Mouse (Mus musculus) naive thymus-derived CD4-positive, alpha-beta T cell, adult 2 months (primary cell): ENCODE data around the gene Rab4a.
A peak's percentile ranks its signal among the peaks of the same experiment; 100 is the strongest.

ENCODE experiments used
- DNase-seq: peaks from one replicate; pipeline ENCODE4 v3.0.0-alpha.2; 2011; ENCODE audit warnings: low read depth

Rab4a gene

DNA sequence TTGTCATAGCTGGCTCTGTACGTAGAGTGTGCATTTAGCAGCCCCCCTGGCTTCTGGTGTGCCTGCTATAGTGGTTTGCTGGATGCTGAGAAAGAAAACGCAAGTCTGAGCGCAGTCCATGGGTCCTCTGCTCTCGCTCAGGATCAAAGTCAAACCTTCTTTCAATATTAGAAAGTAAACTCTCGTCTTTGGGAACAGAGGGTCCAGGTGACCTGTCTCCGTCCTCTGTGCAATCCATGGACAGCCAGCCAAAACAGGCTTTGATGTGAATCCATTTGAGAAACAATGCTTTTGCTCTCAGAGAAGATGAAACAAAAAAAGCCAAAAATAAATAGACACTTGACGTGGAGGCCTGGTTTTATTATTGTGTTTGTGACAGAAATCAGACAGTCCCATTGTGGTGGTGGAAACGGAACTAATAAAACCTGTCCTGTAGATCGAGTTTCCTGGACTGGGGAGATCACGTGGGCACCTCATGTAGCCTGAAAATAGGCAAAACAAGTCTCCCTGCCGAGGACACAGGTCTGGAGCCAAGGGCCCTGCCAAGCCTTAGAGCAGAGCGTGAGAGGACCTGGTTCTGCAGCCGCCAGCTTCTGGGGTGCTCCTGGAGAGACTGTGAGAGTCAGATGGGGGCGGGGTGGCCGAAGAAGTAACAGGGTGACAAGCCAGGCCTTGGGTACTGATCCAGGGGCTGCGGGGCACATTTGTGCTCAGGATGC is 7.5 kb downstream of the Rab4a start:
- no peak for DNase-seq

DNA sequence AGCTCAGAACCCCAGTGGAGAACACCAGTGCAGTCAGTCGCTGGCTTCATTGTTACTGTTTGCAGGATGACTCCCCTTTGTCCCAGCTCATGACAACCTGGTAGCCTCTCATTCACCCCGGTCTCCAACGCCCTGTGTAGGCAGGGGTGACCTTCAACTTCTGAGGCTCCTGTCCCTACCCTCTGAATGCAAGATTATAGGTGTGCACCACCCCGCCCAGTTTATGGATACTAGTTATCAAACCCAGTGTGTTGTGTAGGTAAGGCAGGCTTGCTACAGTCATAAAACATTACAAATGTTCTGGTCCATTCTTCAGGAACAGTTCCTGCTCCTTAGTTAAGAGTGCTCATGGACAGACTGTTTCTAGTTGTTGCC is 8.1 kb downstream of the Rab4a start:
- DNase-seq: no peak

DNA sequence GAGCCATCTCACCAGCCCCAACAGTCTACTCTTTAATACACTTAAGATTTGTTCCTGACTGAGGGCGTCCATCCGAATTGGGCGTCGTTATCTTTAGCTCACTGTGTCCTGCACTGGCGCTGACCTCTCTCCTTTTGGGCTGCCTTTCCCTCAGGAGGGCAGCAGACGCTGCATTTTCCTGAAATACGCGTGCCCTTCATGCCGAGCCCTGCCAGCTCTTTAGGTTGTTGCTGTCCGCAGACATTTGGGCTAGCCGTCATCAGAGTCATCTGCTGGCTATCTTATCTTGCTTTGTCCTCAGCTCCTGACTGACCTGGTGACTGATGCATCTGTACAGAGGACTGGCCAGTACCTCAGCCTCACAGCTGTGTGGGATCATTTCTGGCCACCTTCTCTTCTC is 9.5 kb downstream of the Rab4a start:
- DNase-seq: no peak

DNA sequence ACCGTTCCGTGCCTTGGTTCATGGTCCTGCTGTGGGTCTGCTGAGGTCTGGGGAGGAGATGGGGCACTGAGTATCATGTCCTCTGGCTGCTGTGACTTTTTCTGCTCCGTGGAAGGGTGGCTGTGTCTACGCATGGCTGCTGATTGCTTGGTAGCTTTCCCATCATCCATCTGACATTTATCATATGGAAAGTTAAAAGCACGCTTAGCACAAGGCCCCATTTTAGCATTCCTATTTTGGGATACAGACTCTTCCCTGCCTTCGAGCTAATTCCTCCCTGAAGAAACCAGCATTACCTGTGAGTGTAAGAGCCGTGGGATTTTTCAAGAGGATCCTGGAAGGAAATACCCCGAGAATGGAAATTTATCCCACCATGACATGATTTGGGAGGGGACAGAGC is 11.2 kb downstream of the Rab4a start:
- no peak for DNase-seq

DNA sequence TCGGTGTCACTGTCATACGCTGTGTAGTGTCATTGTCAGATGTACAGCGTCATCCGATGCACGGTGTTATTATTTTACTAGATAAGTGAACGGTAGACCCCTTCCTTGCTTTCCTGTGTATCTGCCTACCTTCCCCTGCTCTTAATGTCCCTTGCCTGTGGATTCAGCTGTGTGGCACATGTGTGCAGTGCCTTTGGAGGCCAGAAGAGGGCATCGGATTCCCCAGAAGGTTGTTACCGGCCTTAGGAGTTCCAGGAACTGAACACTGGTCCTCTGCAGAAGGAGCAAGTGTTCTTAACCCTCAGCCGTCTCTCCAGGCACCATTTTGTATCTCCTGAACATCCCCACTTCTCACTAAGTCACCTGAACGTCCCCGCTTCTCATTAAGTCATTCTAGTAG is 12.0 kb downstream of the Rab4a start:
- DNase-seq: no peak

DNA sequence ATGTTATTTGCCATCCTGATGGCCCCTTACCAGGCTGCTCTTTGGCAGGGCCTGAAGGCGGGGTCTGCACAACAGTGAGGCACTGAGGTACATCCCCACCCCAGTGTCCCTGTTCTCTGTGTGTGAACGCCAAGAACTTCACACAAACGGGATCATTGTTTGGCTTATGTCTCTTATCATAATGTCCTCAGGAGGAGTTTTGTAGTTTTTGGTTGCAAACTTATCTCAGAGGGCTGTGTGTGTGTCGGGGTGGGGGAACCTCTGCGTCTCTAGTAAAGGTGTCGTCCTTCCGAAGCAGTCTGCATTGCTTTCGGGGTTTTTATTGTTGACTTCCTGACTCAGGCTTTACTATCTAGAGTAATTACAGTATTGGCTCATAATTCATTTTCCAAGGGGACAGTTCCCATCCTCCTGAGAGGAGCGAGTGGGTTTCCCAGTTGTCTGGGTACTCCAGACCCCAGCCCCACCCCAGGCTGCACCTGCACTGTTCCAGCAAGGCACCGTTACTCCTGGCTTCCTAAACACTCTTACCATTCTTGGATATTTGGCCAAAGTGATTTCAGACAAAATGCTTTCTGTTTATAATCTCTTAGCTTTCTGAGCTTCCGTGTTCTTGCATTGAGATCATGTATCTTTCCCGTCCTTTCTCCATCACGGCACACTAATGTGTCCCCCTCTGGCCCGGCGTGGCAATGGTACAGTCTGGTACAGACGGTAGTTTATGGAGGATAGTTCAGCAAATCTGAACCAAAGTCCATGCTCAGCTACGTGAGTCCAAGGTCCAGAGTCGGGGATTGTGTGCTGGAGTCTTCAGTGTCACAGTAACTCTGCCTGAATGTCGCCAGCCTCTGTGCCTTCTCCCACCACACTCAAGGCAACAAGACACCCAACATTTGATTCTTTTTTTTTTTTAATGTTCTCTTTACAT is 14.2 kb downstream of the Rab4a start:
- no peak for DNase-seq

DNA sequence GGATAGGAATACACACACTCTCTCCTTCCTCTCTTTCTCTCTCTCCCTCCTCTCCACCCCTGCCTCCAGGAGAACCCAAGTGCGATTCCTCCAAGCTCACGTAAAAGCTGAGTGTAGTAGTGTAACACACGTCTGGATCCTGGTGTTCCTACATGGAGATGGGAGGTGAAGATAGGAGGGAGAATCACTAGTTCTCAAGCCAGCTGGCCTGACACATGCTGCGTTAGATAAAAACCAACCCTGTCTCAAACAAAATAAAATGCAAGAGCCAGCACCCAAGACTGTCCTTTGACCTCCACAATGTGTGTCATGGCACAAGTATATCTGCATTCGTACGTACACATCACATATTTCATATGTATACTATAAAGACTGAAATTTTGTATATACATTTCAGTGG is 15.0 kb downstream of the Rab4a start:
- DNase-seq: no peak

DNA sequence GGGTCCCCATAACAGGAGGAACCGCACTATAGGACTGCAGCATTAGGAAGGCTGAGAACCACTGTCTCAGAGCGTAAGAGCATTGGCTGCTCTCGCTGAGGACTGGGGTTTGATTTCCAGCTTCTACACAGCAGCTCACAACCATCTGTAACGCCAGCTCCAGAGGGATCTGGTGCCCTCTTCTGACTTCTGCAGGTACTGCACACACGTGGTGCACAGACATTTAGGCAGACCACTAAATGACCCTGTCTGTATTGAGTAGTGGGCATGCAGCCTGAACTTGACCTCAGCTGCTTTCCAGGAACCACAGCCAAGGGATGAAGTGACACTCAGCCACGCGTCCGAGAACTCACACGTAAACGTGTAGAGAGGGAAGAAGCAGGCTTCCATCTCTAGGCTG is 17.3 kb downstream of the Rab4a start:
- no peak for DNase-seq

DNA sequence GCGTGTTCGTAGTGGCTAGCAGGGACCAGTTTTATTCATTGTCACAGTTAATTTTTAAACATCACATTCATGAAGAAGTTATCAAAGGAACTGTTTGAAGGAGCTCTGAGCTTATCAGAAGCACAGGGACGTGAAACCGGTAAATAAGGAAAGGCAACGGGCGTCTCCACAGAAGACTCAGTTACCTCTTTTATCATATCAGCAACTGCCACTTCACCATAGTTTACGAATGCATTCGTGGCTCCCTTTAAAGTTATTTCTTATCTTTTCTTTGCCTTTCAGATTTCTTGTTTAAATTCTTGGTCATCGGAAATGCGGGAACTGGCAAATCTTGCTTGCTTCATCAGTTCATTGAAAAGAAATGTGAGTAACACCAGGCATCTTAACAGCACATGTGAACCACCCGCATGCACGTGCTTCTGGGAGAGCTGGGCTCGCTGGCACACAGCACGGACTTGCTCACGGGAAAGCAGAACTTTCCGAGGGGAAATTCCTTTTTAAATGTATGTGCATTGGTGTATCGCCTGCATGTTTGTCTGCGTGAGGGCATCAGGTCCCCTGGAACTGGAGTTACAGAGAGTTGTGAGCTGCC is 17.8 kb downstream of the Rab4a start:
- no peak for DNase-seq

DNA sequence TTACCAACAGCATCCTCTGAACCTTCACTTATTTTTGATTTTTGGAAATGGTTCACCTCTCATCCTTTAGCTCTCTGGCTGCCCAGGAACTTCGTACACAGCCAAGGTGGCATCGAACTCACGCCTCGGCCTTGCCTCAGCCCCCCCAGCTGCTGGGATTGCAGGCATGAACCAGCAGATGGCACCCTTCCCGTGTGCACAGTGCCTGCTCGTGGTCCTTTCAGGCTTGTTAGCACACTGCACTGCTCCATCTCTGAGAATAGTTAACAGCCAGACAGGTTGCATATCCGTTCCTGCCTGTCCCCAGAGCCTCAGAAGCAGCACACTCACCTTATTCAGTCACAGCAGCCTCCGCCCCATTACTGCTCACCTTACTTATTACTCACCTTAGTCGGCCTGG is 20.2 kb downstream of the Rab4a start:
- DNase-seq: no peak

DNA sequence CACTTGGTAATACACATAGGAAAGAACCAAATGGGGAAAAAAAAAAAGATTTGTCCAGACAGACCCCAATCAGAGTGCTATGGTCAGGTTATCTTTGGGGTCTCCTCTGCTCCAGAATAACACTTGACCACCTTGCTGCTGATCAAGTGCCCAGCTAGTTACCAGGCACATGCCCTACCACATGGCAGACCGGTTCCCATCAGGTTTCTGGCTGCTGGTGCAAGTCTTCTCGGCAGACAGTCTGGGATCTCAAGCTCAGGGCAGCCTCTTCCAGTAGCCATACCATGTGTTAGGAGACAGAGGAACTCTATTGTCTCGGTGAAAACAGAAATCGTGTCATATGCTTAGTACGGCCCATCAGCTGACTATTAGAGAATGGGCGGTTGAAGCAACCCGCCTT is 21.0 kb downstream of the Rab4a start:
- no peak for DNase-seq

DNA sequence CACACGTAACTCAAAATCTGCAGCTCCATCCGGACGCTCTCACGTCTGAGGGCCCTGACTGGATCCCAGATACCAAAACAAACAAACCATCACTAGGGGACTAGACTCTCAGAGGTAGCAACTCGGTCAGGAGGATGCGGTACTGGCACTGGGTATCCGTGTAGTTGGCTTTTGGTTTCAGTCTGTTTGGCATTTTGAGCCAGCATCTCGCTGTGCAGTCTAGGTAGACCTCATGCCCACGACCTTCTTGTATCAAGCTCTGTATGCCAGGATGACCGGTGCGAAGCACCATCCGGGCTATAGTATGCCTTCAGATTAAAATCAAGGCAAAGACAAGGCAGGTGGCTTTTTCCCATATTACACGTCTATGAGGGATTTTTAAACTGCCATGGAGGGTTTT is 21.7 kb downstream of the Rab4a start:
- no peak for DNase-seq

DNA sequence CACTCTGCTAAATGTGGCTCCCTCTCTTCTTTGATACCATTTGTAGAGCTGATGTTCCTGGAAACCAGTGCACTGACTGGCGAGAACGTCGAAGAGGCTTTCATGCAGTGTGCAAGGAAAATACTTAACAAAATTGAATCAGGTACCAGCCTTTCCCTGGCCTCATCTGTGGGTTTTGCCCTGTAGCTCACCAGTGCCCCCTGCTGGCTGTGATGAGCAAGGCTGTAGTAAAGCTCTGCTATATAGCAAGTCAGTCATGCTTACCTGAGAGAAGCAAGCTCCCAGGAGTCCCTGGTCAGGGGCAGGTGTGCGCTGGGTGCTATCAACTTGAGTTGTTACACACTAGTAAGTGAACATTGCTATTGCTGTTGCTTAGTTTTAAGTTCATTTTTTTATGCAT is 27.0 kb downstream of the Rab4a start:
- peak; percentile 73 for DNase-seq

DNA sequence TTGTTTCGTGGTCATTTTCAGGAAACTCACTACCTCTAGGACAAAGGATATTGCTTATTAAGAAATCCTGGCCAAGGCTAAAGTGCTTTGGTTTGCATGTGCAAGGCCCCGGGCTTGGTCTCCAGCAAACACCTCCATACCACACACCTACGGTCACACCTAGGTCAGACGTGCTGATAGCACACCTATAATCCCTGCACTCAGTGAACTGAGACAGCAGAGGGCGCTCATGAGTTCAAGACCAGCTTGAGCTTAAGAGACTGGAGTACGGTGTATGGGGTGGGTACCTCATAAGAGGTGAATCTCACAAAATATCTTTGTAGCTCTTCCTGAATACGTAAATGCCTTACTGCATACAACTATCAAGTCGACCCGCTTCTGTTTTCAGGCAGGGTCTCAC is 29.7 kb downstream of the Rab4a start:
- DNase-seq: peak; percentile 82

DNA sequence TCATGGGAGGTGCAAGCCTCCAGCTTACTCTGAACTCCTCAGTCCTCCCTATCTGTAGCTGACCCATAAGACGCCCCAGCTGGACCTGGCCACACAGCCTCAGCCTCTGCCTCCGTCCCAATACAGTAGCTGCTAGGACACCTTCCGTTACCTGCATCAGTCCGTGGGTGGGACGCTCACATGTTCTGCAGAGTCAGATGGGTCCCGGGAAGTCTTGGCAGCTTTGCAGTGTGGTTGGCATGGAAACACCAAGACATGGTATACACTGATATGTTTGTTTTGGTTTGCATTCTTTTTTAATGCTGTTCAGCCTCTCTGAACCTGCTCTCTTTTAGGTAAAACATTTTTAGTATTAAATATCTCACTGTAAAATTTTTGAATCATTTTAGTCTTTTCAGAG is 30.6 kb downstream of the Rab4a start:
- no peak for DNase-seq

DNA sequence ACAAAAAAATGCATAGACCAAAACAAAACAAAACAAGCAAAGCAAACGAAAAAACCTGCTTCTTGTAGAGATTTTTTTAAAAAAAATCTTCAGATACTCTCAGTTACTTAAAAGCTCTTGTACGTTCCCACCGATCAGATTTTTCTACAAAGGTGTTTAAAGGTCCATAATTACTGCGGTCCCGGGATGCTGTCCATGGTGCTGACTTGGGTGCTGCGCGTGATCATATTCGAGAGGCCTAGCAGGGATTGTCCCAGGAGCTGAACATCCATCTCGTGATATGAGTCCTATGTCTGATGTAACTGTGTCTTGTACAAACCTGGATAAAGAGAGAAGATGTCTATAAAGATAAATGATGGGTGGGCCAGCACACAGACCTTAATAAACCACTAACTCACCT is 32.7 kb downstream of the Rab4a start:
- no peak for DNase-seq

DNA sequence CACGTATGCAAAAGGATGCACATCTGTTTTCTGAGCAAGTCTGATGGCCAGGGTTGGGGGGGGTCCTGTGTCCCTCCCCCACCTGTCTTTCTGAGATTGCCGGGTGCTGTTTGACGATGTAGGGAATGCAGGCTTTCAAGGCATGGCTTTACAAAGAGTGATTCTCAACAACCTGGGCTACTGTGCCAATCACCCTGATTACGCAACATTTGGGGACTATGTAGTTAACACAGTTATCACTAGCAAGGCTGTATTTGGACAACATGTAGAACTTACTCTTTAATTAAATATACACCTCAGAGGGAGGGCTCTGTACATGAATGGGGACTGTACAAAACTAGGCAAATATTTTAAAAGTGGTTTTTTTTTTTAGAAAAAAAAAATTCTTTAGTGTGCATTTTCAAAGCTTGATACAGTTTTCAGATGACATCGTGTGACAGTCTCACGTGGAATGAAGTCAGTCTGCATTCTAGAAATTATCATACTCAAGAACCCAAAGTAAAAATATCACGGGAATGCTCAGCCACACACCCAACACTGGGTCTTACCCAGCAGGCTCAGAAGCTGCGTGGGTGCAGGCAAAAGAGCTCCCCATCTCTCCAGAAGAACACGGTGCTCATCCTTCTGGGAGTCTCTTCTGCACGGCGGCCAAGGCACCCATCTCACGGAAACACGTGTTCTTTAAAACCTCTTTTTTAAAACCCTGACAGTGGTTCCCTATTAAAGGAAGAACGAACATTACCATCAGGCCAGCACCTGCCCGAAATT is 35.0 kb downstream of the Rab4a start:
- DNase-seq: no peak

DNA sequence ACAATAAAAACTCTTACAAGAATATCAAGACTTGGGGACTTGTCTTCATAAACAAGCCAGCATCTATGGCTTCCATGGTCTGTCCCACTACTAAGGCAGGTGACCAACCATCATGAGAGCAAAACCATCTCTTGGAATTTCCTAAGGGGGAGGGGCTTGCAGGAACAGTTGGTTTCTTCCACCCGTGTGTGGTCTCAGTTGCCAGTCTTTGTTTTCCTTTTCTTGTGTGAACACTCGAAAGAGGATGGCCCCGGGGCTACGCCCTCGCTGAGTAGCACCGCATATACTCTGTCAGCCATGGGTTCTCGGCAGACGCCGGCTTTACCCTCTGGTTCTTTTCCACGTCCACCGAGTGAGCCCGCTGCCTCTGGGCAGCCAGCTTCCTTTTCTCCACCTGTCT is 36.3 kb downstream of the Rab4a start:
- DNase-seq: no peak

DNA sequence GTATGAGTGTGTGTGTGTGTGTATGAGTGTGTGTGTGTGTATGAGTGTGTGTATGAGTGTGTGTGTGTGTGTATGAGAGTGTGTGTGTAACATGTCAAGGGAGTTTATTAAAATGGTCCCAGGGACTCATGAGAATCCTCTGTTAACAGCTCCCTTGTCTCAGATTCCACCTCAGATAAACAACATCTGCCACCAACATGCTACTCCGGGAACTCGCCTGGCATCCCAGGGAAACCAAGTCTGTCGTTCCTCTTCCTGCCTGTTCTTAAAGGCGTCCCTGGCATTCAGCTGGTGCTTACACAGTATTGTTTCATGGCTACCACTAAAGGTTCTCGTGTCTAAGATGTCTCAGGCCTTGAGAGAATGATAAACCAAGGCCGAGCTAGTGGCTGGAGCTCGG is 38.6 kb downstream of the Rab4a start:
- DNase-seq: no peak

DNA sequence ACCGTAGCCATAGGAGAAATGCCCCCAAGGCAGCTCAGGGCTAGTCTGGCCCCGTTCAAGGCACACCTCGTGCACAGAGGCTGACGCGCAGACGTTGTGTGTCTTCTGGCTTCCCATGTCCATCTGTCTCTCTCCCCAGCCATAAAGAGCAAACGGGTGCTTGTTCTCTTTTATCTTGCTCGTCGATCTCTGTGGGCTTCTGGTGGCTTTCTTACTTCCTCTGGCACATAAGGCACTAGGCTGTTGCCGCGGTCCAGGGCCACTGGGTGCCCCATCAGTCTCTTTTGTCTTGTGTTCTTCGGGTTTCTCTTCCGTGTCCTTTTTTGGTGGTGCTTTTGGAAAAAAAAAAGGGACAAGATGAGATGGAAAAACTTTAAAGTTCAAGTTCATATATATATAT is 39.3 kb downstream of the Rab4a start:
- no peak for DNase-seq

DNA sequence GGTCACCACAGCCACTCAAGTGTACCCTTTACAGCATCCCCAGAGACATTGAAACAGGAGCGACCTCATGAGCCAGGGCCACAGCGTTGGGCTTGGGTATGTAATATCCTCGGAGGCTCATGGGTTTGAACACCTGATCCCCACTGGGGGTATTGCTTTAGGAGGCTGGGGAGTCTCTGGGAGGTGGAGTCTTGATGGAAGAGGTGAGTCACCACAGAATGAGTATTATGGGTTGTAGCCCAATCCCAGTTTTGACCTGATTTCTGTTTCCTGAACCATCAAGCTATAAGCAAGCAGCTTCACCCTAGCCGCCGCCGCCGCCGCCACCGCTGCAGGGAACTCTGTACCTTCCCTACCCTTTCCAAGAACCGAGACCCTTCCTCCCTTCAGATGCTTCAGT is 40.2 kb downstream of the Rab4a start:
- no peak for DNase-seq

DNA sequence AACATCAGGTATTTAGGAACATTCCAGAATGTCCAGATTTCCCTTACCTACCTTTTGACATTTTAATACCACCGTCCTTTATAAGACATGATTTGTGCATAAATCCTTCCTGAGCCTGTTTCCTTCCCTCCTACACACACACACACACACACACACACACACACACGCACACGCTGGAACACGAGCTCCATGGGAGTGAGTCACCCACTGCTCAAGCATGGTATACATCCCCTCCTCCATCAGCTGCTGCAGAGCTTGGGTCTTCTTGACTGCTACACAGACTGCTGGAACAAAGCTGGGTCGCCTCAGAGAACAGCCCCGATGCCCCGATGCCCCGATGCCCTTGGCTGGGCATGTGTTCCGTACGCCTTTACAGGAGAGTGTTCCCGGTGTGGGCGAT is 40.7 kb downstream of the Rab4a start:
- DNase-seq: no peak

DNA sequence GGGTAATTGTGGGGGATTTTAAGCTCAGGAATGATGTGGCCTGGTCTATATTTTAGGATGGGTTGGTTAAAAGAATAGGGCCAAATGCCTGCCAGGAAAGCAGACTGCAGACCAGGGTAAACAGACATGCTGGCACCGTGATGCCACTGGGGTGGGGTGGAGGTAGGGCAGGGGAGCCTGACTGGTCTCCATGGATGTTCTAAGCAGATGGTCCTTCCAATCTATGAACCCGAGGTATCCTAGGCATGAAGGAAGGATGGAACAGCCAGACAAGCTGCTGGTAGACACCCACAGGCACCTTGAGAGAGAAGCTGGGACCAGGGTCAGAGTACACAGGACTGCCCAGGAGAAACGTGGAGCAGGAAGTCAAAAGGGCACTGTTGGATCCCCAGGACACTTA is 41.8 kb downstream of the Rab4a start:
- DNase-seq: no peak
